Mouse (Mus musculus) kidney, adult 11 months (tissue): ENCODE results near the gene Vsig8.

Experiments
- DNase-seq: peaks from one replicate; pipeline ENCODE4 v3.0.0; 2022

Gene Vsig8

GRCm38 (mm10) chr1:172555638-172556037 lies at the start of gene Vsig8:
TSS of gene Vsig8 (plus strand) at chr1:172555938.
- no peak for DNase-seq

DNA sequence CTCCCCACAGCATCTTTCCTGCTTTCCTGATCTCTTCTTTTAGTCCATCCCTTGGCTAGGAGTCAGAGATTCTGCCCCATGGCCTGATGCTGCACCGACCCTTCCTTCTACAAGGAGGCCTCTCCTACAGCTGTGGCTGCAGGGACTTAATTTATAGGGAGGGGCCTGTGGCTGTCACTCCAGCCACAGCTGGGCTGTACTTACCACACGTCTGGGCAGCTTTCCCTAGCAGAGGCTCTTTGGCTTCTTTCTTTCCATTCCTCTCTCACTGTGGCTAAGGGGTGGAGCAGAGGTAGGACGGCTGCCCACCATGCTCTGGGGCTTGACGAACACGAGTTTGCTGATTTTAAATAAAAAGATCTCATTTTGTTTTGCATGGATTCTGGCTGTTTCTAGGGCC lies 48.7 kb upstream of the Vsig8 start:
- no peak for DNase-seq

GRCm38 (mm10) chr1:172507701-172508100 lies 48.0 kb upstream of the Vsig8 start:
- peak; percentile 58 for DNase-seq

DNA sequence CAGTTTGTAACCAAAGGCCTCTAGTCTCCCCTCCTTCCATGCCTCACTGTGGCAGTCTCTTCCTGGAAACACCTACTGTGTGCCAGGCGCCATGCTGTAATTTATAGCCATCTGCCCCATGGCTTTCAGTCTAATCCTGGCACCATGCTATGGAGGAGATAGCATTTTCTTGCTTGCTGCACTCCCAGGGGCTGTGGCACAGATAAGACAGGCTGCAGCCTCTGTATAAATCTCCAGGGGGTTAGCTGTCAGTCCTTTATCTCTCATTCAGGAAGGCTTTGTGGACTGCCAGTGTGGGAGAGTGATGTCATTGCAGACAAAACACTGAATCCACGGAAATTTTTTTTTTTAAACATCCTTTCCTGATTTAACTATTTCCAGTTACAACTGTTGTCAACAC lies 47.6 kb upstream of the Vsig8 start:
- DNase-seq: no peak

GRCm38 (mm10) chr1:172509235-172509634 lies 46.5 kb upstream of the Vsig8 start:
- no peak for DNase-seq

DNA sequence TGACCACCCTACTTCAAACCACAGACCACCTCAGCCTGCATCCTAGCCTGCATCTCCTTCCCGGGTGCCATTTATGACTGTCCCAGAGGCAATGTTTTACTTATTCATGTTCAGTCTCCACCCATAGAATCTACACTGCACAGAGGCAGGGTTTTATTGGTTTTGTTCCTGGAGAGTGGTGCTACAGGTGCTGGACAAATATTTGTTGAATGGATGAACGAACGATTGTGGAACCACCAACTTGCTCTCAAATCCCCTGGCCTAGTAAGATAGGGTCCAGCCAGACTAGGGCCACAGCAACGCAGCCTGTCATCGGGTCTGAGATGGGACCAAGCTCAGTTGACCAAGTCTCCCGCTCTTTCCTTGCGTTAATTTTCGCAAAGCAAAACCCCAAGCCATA lies 45.8 kb upstream of the Vsig8 start:
- DNase-seq: no peak

DNA sequence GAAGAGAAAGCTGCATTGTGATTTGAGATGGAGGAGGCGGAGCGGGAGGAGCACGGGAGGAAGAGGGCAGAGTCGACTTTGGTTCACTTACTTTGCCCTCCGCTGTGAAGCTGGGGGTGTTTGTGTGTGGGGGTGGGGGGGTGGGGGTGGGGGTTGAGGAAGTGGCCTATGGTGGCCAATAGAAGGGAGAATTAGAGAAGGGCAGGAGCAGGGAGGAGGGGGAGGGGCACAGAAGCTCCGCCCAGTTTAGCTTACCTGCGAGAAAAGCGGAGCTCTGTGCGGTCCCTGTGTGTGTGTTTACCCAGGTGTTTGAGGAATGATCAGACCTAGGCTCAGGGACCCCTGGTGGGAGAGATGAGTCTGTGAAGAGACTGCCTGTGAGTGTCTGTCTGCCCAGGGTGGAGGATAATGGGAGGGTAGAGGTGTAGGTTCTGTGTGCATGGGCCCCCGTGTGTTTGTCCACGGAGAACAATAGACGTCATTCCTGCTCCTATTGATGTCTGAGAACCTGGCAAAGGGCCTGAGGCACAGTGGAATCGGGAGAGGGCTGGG lies 45.2 kb upstream of the Vsig8 start:
- DNase-seq: peak; percentile 63

- peak; percentile 77 for DNase-seq
Measured at GRCm38 (mm10) chr1:172512962-172513361, 42.8 kb upstream of the Vsig8 start.

DNA sequence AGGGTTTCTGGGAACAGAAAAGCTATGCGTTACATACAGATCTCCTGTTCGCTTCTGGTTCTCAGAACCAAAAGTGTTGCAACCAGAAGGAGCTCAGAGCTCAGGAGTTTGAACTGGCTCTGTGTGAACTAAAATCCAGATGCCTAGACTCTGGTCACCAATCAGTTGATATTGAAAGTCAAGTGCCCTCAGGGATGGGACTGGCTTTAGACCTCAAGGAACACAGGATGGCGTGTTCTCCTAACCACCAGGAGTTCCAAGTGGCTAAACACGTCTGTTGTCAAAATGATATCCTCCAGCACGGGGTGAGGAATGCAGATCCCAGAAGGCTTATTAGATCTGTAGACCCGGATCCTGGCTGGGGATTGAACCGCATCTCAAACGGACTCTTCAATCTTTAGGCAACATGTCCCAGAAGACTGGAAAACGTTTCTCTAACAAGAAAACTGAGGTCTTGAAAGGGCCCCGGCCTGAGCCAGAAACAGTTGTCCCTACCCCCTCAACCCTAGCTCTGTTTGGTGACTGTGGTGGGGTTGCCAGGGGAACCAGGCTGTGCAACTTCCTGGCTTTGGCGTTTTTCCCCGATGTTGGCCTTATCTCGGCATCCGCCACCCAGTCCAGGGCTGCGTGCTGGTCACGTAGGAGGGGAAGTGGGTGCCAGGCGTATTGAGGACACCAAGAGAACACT lies 42.1 kb upstream of the Vsig8 start:
- DNase-seq: peak; percentile 53

DNA sequence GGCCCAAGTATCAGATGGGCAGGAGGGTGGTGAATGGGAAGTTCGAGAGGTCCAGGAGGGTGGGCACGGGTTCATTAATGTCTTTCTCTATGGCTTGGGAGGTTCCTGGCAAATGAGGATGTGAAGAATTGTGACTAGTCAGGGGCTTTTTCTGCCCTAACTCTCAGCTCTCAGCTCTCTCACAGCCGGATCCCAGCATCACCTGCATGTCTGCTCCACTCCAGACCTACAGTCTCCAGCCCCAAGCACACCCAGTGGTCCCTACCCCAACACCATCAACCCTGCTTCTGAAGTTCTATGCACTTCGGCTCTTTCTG lies 41.6 kb upstream of the Vsig8 start:
- no peak for DNase-seq

DNA sequence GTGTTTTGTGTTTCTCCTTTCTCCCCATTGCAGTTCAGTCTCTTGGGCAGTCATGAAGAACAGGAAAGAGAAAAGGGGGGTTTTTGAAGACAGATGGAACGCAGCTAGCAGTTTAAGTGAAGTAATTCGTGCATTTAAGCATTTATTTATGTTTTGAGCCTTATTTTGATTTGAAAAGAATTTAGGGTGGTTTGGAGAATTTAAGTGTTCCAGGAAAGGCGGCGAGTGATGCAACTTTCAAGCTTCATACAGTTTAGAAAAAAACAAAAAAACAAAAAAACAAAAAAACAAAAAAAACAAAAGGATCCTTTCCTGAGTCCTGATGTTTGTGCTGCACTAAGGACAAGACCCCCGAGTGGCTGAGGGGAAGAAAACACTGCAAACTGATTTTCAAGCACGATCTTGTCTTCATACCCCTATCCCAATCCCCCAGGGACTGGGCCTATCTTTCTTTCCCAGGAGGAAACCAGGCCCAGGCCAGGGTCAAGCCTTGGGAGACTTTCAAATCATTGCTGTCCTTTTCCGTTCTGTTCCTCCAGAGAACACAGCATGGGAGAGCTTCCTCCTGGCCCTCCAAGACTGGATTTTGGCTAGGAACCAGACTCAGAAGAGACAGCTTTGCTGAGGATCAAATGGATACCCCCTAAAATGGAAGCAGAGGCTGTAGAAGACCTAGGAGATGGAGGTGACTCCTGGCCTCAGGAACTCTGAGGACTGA lies 41.0 kb upstream of the Vsig8 start:
- no peak for DNase-seq

- DNase-seq: peak; percentile 72
Measured at GRCm38 (mm10) chr1:172515396-172515795, 40.3 kb upstream of the Vsig8 start.

GRCm38 (mm10) chr1:172518013-172518412 lies 37.7 kb upstream of the Vsig8 start:
- no peak for DNase-seq

DNA sequence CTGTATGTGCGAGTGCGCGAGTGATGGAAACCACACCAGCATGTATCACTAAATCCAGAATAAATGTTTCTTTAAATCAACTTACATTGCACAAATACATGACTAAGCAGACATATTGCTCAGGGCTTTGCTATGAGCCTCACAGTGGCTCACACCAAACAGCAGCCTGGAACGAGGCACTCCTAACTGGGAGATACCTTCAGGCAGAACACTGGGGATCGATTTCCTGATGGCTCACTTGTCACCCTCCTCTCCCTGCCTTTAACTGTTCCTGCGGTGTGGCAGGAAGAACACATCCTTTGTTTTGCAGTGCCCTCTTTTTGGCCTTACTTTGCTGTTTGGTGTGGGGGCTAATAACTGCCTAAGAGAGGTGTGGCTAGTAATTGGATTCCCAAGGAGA lies 36.1 kb upstream of the Vsig8 start:
- no peak for DNase-seq

DNA sequence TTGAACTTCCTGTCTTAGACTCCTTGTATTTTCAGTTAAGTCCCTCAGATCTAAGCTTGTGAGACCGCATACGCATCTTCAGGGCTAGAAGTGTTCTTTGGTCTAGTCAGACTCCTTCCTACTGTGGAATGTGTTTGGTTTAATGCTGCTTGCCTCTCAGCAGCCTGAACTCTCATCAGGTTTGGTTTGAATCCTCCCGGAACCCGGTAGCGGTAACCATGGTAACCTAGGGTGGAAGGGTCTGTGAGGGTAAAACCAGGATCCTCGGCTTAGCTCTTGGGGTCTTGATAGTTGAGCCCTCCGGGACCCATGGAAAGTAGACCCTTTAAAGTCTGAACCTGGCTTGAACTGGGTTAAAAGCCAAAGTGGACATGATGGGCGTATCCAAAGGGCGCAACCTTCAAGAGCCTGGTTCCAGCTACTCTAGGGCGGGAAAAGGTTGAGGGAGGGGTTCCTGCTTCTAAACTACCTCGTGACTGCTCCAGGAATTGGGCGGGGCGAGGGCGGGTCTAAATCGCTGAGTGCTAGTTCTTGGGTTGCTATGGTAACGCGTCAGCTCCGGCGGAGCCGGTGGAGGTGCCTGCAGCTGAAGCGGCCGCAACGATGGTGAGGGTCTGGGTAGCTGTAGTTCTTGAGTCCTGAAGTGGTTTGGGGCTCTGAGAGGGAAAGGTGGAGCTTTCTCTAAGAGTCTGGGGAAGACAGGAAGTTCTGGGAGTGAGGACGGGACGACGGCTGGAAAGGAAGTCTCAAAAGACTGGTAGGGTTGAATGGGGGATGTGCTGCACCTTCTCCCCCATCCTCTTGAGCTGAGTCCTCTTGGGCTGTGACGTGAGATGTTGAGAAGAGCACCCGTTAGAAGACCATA lies 34.9 kb upstream of the Vsig8 start, which contains the start of gene Cfap45:
TSS of gene Cfap45 (plus strand) at position 226 of the 865 bp plus-strand sequence.
- DNase-seq: peak; percentile 90

DNA sequence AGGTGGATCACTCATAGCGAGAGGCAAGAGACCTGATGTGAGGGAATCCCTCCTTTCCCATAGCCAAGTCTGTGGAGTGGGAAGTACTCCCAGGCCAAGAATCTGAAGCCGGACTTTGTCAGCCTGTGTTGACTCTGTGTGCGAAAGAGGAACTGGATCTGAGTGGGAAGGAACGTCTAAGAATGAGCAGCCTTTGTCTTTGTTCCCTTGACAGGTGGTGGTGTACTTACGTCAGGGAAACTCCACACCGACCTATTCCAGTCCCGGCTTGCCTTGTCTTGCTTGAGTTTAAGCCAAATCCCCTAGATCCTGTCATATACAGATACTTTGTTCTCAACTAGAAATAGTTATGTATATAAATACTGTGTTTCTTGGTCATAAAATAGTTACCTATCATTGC lies 33.2 kb upstream of the Vsig8 start:
- DNase-seq: no peak

DNA sequence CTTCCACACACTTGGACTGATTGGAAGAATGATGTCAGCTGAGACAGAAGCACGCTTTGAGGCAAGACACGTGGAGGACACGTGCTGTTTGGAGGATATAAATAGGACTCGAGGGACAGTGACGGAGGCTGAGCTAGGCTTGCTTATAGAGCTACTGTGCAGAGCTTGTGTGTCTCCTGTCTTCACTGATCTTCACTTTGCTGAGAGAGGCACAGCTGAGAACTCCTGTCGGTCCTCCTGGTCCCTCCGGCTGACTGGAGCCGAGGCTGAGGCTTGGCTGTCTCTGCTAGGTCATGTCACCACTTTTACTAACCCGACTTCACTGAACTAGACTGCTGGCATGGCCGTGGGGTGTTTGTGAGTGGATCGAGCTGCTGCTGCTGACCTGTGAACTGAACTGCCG lies 32.0 kb upstream of the Vsig8 start:
- no peak for DNase-seq

GRCm38 (mm10) chr1:172525027-172525764 lies 30.5 kb upstream of the Vsig8 start:
- peak; percentile 55 for DNase-seq

GRCm38 (mm10) chr1:172525971-172526370 lies 29.8 kb upstream of the Vsig8 start:
- DNase-seq: no peak

DNA sequence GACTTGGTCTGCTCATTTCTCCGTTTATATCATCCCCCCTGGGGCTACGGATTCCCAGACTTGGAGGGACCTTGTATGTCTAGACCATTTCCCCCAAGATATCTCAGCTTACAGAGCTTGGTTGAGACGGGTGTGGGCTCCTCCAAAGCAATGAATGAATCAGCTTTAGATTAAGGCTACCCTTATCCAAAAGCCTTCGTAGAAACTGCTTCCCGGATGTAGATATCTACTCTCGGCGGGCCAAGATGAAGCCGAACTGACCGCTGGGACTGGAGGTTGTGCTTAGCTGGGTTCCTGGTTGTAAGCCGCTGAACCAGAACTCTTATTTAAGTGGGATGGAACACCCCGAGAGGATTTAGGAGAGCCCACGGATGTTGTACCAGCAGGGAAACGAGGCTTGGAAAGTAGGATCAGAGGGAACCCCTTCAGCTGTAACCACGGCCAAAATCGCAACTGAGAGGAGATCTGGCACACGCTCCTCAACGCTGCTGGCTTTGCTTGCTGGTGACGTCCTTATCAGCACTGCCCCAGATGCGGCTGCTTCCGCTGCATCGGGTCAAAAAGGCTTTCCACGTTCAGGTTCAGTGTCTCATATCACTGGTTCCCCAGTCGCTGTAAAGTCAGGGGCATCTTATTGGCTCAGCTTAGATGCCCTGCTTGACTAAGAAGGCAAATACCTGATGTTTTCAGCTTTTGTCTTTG lies 29.2 kb upstream of the Vsig8 start:
- DNase-seq: peak; percentile 41

GRCm38 (mm10) chr1:172527431-172527830 lies 28.3 kb upstream of the Vsig8 start:
- DNase-seq: no peak

GRCm38 (mm10) chr1:172528701-172529100 lies 27.0 kb upstream of the Vsig8 start:
- peak; percentile 85 for DNase-seq
